Mouse (Mus musculus) cerebellum, adult 2 months (tissue): ENCODE measurements around the gene Tln1. TPM values are rescaled to one million over a fixed set of nuclear protein-coding genes. Genes with fewer than 3 reads are reported as not detected.
A peak's percentile ranks its signal among the peaks of the same experiment; 100 is the strongest.

Source experiments
- DNase-seq, 2 experiments: peaks; one replicate each; pipeline ENCODE4 v3.0.0; 2021
- H3K27ac ChIP-seq: fragments of 200-500 bp; 2 replicates; pipeline ENCODE4 v1.5.1; 2012; ENCODE audit warnings: low read length, control low read depth, inconsistent platforms; ENCODE audit not compliant: insufficient read depth
- H3K27me3 ChIP-seq: fragments of 200-500 bp; 2 replicates; pipeline ENCODE4 v1.6.1; 2012; ENCODE audit warnings: inconsistent platforms, mild to moderate bottlenecking, low read length, moderate library complexity; ENCODE audit not compliant: control insufficient read depth, insufficient read depth
- H3K4me1 ChIP-seq: fragments of 200-500 bp; 2 replicates; pipeline ENCODE4 v1.6.1; 2011; ENCODE audit warnings: low read length; ENCODE audit not compliant: control insufficient read depth, insufficient read depth
- H3K4me3 ChIP-seq: fragments of 200-500 bp; replicated peaks from 2 replicates; pipeline ENCODE3; 2011; ENCODE audit warnings: mild to moderate bottlenecking, low read depth, low read length, control low read depth; ENCODE audit not compliant: insufficient read depth
- CTCF ChIP-seq: fragments of 200-500 bp; IDR thresholded peaks from 2 replicates; pipeline ENCODE4 v1.5.1; 2011; ENCODE audit warnings: low read depth, mild to moderate bottlenecking, control low read depth, low read length, moderate library complexity, borderline replicate concordance; ENCODE audit not compliant: insufficient read depth
- POLR2A ChIP-seq: fragments of 200-500 bp; IDR thresholded peaks from 2 replicates; pipeline ENCODE4 v1.6.1; 2011; ENCODE audit warnings: low read length, control low read depth, borderline replicate concordance; ENCODE audit not compliant: insufficient read depth
- WGBS: fragments of 180-500 bp; shearing (Covaris S2); methylation state at CpG from one replicate; pipeline ENCODE4 v1.1.7; 2018; 5-methylcytosine and 5-hydroxymethylcytosine counted together
- polyA plus RNA-seq: library from polyadenylated mRNA; depleted of rRNA; stranded (reverse); fragments of >200 nt; gene quantifications from 2 replicates; pipeline ENCODE4 v1.2.3, GENCODE M21; 2012

Tln1 gene
- polyA plus RNA-seq, 1 experiment, result 48.8 TPM

DNA sequence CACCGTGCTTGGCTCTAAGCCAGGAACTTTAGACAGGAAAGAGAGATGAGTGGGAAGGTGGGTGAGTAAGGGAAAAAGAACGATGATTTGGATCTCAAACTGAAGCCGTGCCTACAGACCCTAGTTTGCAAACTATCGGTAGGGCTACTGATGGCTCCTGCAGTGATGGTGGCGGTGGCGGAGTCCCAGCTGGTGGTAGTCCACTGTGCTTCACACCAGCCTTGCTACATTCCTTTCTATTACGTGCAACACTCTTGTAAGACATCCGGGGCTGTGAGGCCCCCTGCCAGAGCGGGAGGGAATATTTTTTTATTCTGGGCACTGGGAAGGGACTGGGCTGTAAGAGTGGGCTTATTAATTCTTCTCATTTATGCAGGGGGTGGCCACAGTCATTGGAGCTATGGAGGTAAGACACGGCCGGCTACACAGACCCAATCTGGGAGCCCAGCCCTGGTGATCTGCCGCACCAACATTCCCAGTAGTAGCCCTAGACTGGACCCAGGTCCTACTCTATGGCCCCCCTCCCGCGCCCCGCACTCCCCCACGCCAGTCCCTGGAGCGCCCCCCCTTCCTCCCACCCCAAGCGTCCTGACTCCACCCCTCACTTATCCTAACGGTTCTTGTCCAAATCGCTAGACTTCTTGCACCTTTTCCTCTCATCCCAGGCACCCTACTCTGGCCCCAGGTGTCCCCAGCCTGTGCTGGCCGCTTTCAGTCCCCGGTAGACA, 54.4 kb downstream of the Tln1 start:
- peak in 1 of 2 experiments; percentile 45 for DNase-seq
- Histone ChIP-seq H3K4me1 (peaks cover 10% of the 10 kb centered on the region), H3K4me3 (peak overlapping the region; percentile 44), H3K27ac (no peak overlapping the region), H3K27me3 (no peaks in the 10 kb centered on the region)
- WGBS, result 16% methylated on average over 22 of the region's 22 CpGs
- TF ChIP-seq POLR2A, result no peak
- no peak for TF ChIP-seq CTCF

- Histone ChIP-seq H3K27ac (peak within 1 kb of the TSS; percentile 43), H3K4me1 (peaks cover 10% of the 10 kb centered on the region), H3K27me3 (no peaks in the 10 kb centered on the region), H3K4me3 (peak within 1 kb of the TSS; percentile 44)
- WGBS, result 8% methylated on average over 9 of the region's 9 CpGs
- TF ChIP-seq POLR2A (peak; percentile 15; the same call in 1 of the 2 replicates), CTCF (no peak)
- DNase-seq, result peak; percentile 91 to 93
Observed at GRCm38 (mm10) chr4:43506536-43507185, 55.8 kb downstream of the Tln1 start, which contains the start of gene Car9. Gene Car9, plus strand, starts transcription at chr4:43506966.

DNA sequence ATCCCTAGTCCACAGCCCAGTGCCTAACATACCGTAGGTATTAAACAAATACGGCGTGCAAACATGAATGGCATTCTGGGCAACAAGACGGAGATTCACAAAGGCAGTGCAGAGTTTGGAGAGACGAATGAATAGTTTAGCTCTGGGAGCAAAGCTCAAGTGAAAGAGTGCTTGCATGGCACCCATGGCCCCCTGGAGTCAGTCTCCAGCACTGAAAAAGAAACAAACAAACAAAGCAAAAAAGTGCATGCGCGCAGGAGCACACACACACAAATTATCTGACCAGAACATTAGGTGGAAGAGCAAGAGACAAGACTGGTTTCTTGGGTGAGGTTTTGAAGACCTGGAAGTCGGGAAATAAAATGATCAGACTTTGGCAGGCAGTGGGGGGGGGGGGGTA, 56.4 kb downstream of the Tln1 start:
- Histone ChIP-seq H3K27ac (no peak overlapping the region), H3K4me1 (peaks cover 10% of the 10 kb centered on the region), H3K4me3 (no peak overlapping the region), H3K27me3 (no peaks in the 10 kb centered on the region)
- TF ChIP-seq POLR2A, result no peak
- TF ChIP-seq CTCF, result no peak
- WGBS, result 65% methylated on average over 8 of the region's 8 CpGs
- no peak for DNase-seq

DNA sequence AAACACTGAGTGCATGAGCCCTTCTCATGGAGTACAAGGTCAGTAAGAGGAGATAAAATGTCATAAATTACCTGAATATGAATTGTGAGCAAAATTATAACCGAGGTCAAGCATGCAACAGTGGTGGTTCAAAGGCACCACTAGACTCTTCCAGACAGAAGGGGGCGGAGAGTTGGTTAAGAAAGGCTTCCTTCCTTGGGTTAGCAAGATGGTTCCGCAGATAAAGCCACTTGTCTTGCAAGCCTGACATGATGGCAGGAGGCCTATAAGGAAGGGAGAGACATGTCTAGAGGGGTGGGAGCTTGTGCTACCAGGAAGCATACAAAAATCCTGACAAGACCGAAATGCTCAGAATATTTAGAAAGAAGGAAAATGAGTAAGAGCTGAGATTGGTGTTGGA, 58.2 kb downstream of the Tln1 start:
- WGBS, result 94% methylated on average over 4 of the region's 4 CpGs
- TF ChIP-seq CTCF, result no peak
- no peak for TF ChIP-seq POLR2A
- peaks cover 10% of the 10 kb centered on the region for H3K4me1 ChIP-seq
- no peaks in the 10 kb centered on the region for H3K27me3 ChIP-seq
- H3K4me3 ChIP-seq, result no peak overlapping the region
- no peak overlapping the region for H3K27ac ChIP-seq
- DNase-seq, result no peak

DNA sequence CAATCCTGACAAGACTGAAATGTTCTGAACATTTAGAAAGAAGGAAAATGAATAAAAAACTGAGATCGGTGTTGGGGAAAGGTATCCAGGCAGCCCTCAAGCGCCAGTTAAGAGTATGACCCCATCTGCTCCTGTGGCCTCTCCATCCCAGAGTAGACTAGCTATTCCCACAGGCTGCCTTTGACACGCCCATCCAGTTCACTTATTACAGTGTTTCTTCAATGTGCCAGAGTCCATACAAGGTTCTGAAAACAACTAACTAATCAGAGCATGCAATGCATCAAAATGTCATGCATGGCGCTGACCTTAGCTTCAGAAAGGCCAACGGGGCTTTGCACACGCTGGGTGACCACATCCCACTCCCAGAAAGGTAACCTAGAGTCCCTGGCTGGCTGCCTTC, 59.0 kb downstream of the Tln1 start:
- TF ChIP-seq POLR2A (no peak), CTCF (no peak)
- no peak overlapping the region for H3K4me3 ChIP-seq
- DNase-seq, result no peak
- H3K4me1 ChIP-seq, result peaks cover 10% of the 10 kb centered on the region
- no peaks in the 10 kb centered on the region for H3K27me3 ChIP-seq
- H3K27ac ChIP-seq, result no peak overlapping the region
- 91% methylated on average over 6 of the region's 6 CpGs for WGBS

DNA sequence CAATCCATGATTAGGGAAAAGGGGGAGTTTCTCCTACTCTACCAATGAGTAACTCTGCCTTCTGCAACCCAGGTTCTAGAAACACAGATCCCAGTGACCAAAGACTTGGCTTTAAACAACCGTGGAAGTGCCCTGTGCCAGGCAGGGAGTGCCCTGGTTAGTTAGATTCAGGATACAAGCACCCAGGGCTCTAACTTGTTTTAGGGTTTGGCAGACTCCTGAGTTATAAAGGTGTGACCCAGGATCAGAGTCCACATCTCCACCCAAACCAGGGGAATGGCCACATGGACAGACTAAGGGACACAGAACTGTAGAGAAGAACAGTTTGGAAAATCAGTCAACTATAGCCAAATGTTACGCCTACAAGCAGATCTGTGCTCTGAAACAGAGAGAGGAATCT, 59.5 kb downstream of the Tln1 start:
- Histone ChIP-seq H3K4me3 (no peak overlapping the region), H3K4me1 (peaks cover 10% of the 10 kb centered on the region), H3K27me3 (no peaks in the 10 kb centered on the region), H3K27ac (no peak overlapping the region)
- 71% methylated on average over 2 of the region's 2 CpGs for WGBS
- TF ChIP-seq POLR2A (no peak), CTCF (no peak)
- DNase-seq, result no peak

DNA sequence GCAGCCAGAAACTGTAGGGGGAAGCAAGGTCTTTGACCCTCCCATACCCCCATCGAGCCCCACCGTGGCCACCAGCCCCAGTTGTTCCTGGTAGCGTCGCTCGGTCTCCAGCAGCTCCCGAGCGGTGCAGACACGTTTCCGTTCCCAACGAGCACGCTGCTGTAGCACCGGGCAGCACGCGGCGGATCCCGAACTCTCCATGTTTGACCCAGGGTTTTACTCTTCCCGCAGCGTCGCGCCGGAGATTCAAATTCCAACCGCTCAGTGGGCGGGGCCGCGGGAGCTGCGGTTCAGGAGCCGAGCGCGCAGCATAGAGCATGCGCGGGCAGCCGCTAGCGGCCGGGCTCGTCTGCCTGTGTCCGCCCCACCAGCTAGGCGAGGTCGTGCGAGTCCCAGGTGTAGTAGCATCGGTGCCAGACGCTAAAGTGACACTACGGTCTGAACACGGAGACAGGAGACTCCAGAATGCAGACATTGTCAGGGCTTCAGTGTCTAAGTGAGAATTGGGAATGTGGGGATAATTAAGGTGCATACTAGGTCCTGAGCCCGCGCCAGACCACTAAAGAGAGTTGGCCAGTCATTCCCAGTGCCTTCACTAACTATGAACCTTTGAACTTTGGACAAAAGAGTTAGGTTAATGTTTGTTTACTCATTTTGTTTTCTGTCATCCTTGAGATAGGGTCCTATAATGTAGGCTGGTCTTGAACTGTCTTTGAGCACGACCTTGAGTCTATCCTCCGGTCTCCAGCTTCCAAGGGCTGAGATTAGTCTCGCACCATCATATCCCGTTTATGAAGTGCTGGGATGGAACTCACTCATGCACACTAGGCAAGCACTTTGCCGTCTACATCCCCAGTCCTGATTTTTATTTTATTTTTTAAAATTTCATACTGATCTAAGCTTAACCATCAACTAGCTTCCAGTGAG, 62.8 kb downstream of the Tln1 start, which contains the start of gene Arhgef39:
TSS of gene Arhgef39 (minus strand) at position 289 of the 927 bp plus-strand sequence.
- TF ChIP-seq POLR2A (peak; percentile 80), CTCF (no peak)
- H3K27ac ChIP-seq, result no peak within 1 kb of the TSS
- no peaks in the 10 kb centered on the region; the same call in none of the 2 replicates for H3K4me1 ChIP-seq
- peak within 1 kb of the TSS; percentile 77 for H3K4me3 ChIP-seq
- 4% methylated on average over 50 of the region's 50 CpGs for WGBS
- no peaks in the 10 kb centered on the region for H3K27me3 ChIP-seq
- peak; percentile 82 to 83 for DNase-seq
